Mouse (Mus musculus): ENCODE data around the gene Cox6a1. TPM values are rescaled to one million over a fixed set of nuclear protein-coding genes. Genes with fewer than 3 reads are reported as not detected.

Cox6a1 gene
- polyA plus RNA-seq, 1 experiment, result 5,347 TPM

GRCm38 (mm10) chr5:115362216-115362615, 13.4 kb upstream of the Cox6a1 start:
- Histone ChIP-seq H3K4me1 (ENCODE audit: control insufficient read depth, insufficient read depth, insufficient read length, low read length) (no peaks in the 10 kb centered on the region), H3K27ac (replicated peaks; ENCODE audit: low read depth, low read length) (no peak overlapping the region)

GRCm38 (mm10) chr5:115359851-115360372, 11.1 kb upstream of the Cox6a1 start:
- Histone ChIP-seq H3K4me3 (ENCODE audit: insufficient read depth, low read depth, low read length) (no peak overlapping the region), H3K27ac (replicated peaks; ENCODE audit: low read depth, low read length) (no peak overlapping the region), H3K4me1 (ENCODE audit: control insufficient read depth, insufficient read depth, insufficient read length, low read length) (no peaks in the 10 kb centered on the region)

More at GRCm38 (mm10) chr5:115362216-115362615, 13.4 kb upstream of the Cox6a1 start:
- H3K4me3 ChIP-seq (ENCODE audit: insufficient read depth, low read depth, low read length), result no peak overlapping the region

GRCm38 (mm10) chr5:115359438-115359837, 10.7 kb upstream of the Cox6a1 start:
- no peak overlapping the region for H3K27ac ChIP-seq (replicated peaks; ENCODE audit: low read depth, low read length)
- H3K4me3 ChIP-seq (ENCODE audit: insufficient read depth, low read depth, low read length), result no peak overlapping the region

GRCm38 (mm10) chr5:115358872-115359271, 10.1 kb upstream of the Cox6a1 start:
- Histone ChIP-seq H3K4me3 (ENCODE audit: insufficient read depth, low read depth, low read length) (no peak overlapping the region), H3K4me1 (ENCODE audit: control insufficient read depth, insufficient read depth, insufficient read length, low read length) (no peaks in the 10 kb centered on the region), H3K27ac (replicated peaks; ENCODE audit: low read depth, low read length) (no peak overlapping the region)

More at GRCm38 (mm10) chr5:115359438-115359837, 10.7 kb upstream of the Cox6a1 start:
- no peaks in the 10 kb centered on the region for H3K4me1 ChIP-seq (ENCODE audit: control insufficient read depth, insufficient read depth, insufficient read length, low read length)

GRCm38 (mm10) chr5:115355070-115355469, 6.3 kb upstream of the Cox6a1 start:
- Histone ChIP-seq H3K27ac (replicated peaks; ENCODE audit: low read depth, low read length) (no peak overlapping the region), H3K4me1 (ENCODE audit: control insufficient read depth, insufficient read depth, insufficient read length, low read length) (no peaks in the 10 kb centered on the region), H3K4me3 (ENCODE audit: insufficient read depth, low read depth, low read length) (no peak overlapping the region)

GRCm38 (mm10) chr5:115351348-115351747, 2.6 kb upstream of the Cox6a1 start:
- no peak overlapping the region for H3K27ac ChIP-seq (replicated peaks; ENCODE audit: low read depth, low read length)
- H3K4me3 ChIP-seq (ENCODE audit: insufficient read depth, low read depth, low read length), result no peak overlapping the region
- H3K4me1 ChIP-seq (ENCODE audit: control insufficient read depth, insufficient read depth, insufficient read length, low read length), result no peaks in the 10 kb centered on the region; the same call in 1 of the 2 replicates

- Histone ChIP-seq H3K4me1 (ENCODE audit: control insufficient read depth, insufficient read depth, insufficient read length, low read length) (no peaks in the 10 kb centered on the region; the same call in 1 of the 2 replicates), H3K4me3 (ENCODE audit: insufficient read depth, low read depth, low read length) (peak overlapping the region; percentile 69), H3K27ac (replicated peaks; ENCODE audit: low read depth, low read length) (peak overlapping the region; percentile 52)
These were observed 409 bp upstream of the Cox6a1 start for GRCm38 (mm10) chr5:115349225-115349555.

- Histone ChIP-seq H3K4me3 (ENCODE audit: insufficient read depth, low read depth, low read length) (peak overlapping the region; percentile 99), H3K4me1 (ENCODE audit: control insufficient read depth, insufficient read depth, insufficient read length, low read length) (no peaks in the 10 kb centered on the region; the same call in 1 of the 2 replicates), H3K27ac (replicated peaks; ENCODE audit: low read depth, low read length) (peak overlapping the region; percentile 29; the same call in 1 of the 2 replicates)
These were observed 1.2 kb downstream of the Cox6a1 start for GRCm38 (mm10) chr5:115347564-115347963.

GRCm38 (mm10) chr5:115341314-115342165, 7.2 kb downstream of the Cox6a1 start:
- Histone ChIP-seq H3K4me1 (ENCODE audit: control insufficient read depth, insufficient read depth, insufficient read length, low read length) (peaks cover 4% of the 10 kb centered on the region; the same call in 1 of the 2 replicates), H3K27ac (replicated peaks; ENCODE audit: low read depth, low read length) (0 out of 2 replicates have a peak overlapping the region, but pooled peaks have one; percentile 1), H3K4me3 (ENCODE audit: insufficient read depth, low read depth, low read length) (peak overlapping the region; percentile 97)

- Histone ChIP-seq H3K27ac (replicated peaks; ENCODE audit: low read depth, low read length) (peak within 1 kb of the TSS; percentile 67), H3K4me3 (ENCODE audit: insufficient read depth, low read depth, low read length) (peak within 1 kb of the TSS; percentile 97), H3K4me1 (ENCODE audit: control insufficient read depth, insufficient read depth, insufficient read length, low read length) (peaks cover 4% of the 10 kb centered on the region; the same call in 1 of the 2 replicates)
These were observed 8.0 kb downstream of the Cox6a1 start, which contains the start of the genes Gatc and Triap1 for GRCm38 (mm10) chr5:115340577-115341313. TSS of gene Gatc (minus strand) at chr5:115341178. TSS of gene Triap1 (plus strand) at chr5:115341225.

- Histone ChIP-seq H3K4me1 (ENCODE audit: control insufficient read depth, insufficient read depth, insufficient read length, low read length) (peaks cover 4% of the 10 kb centered on the region; the same call in 1 of the 2 replicates), H3K4me3 (ENCODE audit: insufficient read depth, low read depth, low read length) (no peak overlapping the region), H3K27ac (replicated peaks; ENCODE audit: low read depth, low read length) (no peak overlapping the region)
These were observed 8.8 kb downstream of the Cox6a1 start for GRCm38 (mm10) chr5:115340007-115340406.

GRCm38 (mm10) chr5:115333626-115334025, 15.2 kb downstream of the Cox6a1 start:
- Histone ChIP-seq H3K4me1 (ENCODE audit: control insufficient read depth, insufficient read depth, insufficient read length, low read length) (no peaks in the 10 kb centered on the region), H3K27ac (replicated peaks; ENCODE audit: low read depth, low read length) (no peak overlapping the region), H3K4me3 (ENCODE audit: insufficient read depth, low read depth, low read length) (no peak overlapping the region)

- Histone ChIP-seq H3K27ac (replicated peaks; ENCODE audit: low read depth, low read length) (no peak overlapping the region), H3K4me3 (ENCODE audit: insufficient read depth, low read depth, low read length) (no peak overlapping the region), H3K4me1 (ENCODE audit: control insufficient read depth, insufficient read depth, insufficient read length, low read length) (0 out of 2 replicates have a peak, but pooled peaks cover 3% of the 10 kb centered on the region)
These were observed 17.8 kb downstream of the Cox6a1 start for GRCm38 (mm10) chr5:115330955-115331354.

GRCm38 (mm10) chr5:115327610-115328548, 20.9 kb downstream of the Cox6a1 start:
- Histone ChIP-seq H3K27ac (replicated peaks; ENCODE audit: low read depth, low read length) (peak overlapping the region; percentile 48; the same call in 1 of the 2 replicates), H3K4me1 (ENCODE audit: control insufficient read depth, insufficient read depth, insufficient read length, low read length) (0 out of 2 replicates have a peak, but pooled peaks cover 3% of the 10 kb centered on the region), H3K4me3 (ENCODE audit: insufficient read depth, low read depth, low read length) (peak overlapping the region; percentile 71)
